Mouse (Mus musculus) kidney, postnatal 25 days (tissue): Measurements from ENCODE around the gene Micu1.
A peak's percentile ranks its signal among the peaks of the same experiment; 100 is the strongest.
"Not testable (repeated sequence)": the region's sequence is repeated elsewhere in the genome, so short reads cannot be mapped to it uniquely, and the experiment has no call there.

Experiments used
- DNase-seq, 2 experiments: peaks; one replicate each; pipeline ENCODE4 v3.0.0; 2021; ENCODE audit warnings: mixed read lengths in 2 of 2

The Micu1 gene

GRCm38 (mm10) chr10:59860684-59861083 is 158.4 kb downstream of the Micu1 start:
- DNase-seq = no peak

DNA sequence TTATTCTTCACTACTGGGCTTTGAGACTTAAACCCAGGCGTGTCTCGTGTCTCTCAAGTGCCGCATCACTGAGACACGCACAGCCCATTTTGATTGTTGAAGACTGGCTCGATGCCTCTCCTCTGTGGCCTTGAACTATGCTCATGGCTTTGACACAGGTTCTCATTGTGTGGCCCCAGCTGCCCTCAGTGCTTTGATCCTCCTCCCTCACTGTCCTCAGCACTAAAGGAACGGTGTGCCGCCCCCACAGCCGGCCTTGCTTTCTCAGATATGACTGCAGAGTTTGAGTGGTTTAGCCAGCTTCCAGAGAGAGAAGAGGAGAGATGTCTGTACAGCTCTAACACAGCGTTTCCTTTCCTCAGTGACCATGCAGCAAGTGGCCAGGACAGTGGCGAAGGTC is 158.9 kb downstream of the Micu1 start:
- no peak for DNase-seq

- DNase-seq = no peak
Measured at GRCm38 (mm10) chr10:59862816-59863440, 160.7 kb downstream of the Micu1 start.

GRCm38 (mm10) chr10:59863620-59864019 is 161.3 kb downstream of the Micu1 start:
- DNase-seq = no peak

- DNase-seq = peak in 1 of 2 experiments; percentile 21
Measured at GRCm38 (mm10) chr10:59864232-59864875, 162.1 kb downstream of the Micu1 start.

DNA sequence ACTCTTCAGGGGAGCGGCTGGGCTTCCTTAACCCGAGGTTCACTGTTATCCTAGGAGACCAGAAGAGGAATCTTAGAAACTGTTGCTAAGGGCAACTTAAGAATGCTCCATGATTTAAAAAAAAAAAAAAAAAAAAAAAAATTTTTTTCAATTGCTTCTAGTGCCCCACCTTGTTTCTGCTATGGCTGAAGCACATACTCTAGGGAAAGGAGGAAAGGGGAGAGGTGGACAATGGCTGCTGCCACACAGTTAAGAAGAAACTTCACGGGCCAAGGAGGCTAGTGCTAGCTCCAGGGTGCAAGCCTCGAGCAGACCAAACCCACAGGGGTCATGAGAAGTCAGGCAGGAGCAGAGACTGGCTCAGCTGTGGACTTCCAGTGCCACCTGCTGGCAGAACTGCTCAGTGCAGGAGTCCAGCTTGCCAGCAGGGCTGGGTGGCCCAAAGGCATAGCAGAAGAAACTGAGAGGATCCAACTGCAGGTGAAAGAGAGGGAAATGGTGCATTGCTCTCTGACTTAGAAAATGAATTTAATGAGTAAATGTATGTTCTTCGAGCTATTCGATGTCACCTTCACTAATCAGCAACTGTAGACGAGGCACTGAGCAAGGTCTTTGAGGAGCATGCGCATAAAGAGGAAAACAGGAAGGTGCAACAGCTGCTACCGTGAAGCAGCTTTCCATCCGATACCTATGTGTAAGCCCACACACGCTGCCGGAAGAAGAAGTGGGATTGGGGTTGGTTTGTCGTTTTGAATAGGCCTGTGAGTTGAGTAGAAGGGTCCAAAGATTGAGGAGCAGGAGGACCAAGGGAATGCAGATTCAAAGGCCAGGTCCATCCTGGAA is 162.8 kb downstream of the Micu1 start:
- DNase-seq = peak; percentile 83 to 90

GRCm38 (mm10) chr10:59868266-59868665 is 166.0 kb downstream of the Micu1 start:
- DNase-seq = no peak

DNA sequence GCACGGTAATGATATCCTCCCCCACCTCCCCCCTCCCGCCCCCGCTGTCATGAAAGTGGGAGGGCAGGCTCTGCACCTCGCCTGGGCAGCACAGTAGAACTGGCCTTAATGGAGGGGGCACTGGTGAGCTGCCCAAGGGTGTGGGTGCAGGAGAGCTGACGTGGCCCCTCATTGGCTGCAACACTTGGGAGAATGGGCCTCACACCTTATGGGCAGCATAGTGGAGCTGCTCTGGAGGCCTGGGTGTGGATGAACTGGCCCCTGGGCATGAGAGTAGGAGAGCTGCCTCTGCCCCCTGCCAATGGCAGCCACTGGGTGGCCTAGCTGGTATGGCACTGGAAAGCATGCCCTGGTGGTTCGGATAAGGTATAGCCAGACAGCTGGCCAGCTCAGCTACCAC is 167.8 kb downstream of the Micu1 start:
- no peak for DNase-seq

- not testable (repeated sequence) for DNase-seq
Measured at GRCm38 (mm10) chr10:59872651-59873050, 170.4 kb downstream of the Micu1 start.

- no peak for DNase-seq
Measured at GRCm38 (mm10) chr10:59873206-59873605, 170.9 kb downstream of the Micu1 start.

- DNase-seq = no peak
Measured at GRCm38 (mm10) chr10:59873613-59874012, 171.3 kb downstream of the Micu1 start.

DNA sequence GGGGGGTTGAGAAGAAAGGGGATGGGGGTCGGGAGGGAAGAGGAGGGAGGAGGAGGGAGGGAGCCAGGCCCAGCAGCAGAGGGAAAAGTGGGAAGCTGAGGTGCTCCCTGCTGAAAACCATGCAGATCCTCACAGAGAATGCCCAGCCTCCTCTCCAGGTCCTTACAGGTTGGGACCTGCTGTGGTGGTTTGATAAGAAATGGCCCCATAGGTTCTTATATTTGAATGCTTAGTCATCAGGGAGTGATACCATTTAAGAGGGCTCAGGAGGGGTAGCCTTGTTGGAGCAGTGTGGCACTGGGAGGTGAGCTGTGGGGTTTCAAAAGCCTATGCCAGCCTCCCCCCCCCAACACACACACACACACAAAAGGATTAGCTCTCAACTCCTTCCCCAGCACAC is 173.1 kb downstream of the Micu1 start:
- no peak for DNase-seq

DNA sequence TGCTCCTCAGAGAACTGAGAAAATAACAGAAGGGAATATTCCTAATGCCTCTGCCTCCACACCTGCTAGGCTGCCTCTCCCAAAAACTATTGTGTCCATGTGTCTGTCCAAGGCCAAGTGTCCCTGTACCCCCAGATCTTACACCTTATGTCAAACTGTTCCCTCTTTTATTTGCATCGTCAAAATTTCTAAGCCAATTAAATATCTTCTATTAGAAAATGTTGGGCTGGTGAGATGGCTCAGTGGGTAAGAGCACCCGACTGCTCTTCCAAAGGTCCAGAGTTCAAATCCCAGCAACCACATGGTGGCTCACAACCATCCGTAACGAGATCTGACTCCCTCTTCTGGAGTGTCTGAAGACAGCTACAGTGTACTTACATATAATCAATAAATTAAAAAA is 174.4 kb downstream of the Micu1 start:
- not testable (repeated sequence) for DNase-seq

DNA sequence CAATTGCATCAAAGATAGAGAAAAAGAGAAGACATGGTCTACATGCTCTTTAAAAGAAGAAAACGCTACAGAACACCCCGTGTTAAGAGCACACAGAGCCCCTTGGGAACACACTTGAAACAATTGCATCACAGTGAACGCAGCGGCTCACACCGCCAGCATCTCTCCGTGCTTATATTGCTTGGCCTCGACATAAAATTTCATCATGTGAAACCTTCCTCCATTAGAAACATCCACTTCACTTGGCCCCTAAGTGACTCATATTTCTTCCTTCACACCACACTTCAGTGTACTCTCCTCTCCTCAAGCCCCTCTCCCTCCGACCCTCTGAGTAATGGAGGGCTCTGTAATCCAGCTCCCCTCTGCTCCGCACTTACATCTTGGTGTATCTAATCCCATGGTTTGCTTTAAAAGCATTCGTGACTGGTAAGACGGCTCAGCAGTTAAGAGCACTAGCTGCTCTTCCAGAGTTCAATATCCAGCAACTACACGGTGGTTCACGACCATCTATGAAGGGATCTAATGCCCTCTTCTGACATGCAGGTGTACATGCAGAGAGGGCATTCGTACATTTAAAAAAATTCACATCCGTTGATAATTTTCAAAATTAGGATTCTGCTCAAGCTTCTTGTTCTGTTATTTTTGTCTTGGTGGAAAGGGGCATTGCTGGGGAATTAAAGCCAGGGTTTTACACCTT is 175.3 kb downstream of the Micu1 start:
- DNase-seq = no peak

DNA sequence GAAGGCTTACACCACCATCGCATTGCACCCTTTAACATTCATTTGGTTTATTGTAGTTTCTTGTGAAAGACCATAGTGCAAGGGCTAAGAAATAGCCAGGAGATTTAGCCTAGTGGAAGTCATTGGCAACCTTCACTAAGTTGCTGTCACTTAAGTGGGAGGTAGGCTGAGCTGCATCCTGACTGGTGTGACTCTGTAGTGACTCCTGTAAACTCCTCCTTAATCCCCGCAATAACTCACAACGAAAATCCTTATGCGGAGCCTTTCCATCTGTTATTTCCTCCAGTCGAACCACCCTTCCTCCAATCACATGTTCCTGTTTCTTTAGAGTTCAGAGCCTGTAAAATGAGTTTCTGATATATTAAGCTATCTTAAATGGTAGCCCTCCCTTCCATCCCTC is 176.5 kb downstream of the Micu1 start:
- no peak for DNase-seq

DNA sequence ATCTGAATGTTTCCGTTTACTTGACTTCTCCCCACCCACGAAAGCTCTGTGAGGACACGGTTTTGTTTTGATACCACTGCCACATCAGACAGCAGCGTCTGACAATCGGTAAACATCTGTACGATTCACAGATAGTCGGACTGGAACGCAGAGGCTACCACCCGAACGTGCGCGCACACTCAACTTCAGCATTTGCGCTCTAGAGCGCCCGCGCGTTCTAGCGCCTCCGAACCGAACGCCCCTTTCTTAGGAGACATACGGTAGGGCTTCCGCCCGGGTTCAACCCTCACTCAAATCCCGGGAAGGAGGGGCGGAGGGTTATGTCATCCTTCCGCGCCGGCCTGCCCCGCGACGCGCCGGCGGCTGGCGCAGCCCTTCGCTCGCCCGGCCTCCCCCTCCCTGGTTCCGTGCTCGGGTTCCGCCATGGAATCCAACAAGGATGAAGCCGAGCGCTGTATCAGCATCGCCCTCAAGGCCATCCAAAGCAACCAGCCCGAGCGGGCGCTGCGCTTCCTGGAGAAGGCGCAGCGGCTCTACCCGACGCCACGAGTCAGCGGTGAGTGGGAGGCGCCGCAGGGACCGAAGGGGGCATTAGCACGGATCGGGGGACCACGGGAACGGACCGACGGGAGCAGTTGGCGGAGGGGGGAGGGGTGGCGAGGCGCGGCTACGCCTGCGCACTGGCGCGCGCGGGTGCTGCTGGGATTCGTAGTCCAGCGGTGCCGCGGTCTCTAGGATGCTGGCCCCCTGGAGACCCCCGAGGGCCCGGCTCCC is 177.2 kb downstream of the Micu1 start, which contains the start of gene Dnajb12:
Gene Dnajb12 (plus strand): TSS at position 302 of the 774 bp plus-strand sequence.
- DNase-seq = peak; percentile 93 to 97

DNA sequence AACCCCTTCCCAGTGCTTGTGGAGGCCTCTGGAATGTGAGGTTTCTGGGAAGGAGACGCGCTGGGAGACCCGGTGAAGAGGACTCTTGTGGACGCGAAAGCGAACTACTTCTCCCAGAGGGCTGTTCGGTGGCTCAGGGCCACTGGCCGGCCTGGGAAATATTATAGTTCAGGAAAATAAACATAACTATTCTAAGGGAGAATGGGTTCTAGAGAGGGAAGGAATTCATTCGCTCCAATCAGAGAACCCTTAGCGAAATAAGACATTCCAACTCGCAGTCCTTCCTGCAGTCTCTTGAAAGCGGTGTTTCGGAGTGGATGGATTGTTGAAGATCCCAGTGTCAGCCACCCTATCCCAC is 177.7 kb downstream of the Micu1 start:
- DNase-seq = no peak

DNA sequence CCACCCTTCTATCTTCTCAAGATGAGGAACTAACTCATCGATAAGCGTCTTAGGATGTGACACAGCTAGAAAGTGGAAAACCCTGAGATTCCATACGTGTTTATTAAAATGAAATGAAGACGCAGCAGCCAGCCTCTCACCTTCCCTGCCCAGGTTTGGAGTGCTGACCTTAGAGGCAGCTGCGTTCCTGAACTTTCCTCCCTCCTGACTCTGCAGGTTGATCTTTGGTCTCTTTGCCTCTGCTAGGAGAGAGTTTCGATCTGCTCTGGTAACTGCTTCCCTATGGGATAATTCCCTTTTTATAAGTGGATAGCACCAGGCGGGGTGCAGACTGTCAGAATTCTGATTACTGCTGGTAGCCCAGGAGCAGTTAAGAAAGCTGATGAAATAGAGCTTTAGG is 178.6 kb downstream of the Micu1 start:
- peak; percentile 57 to 68 for DNase-seq

GRCm38 (mm10) chr10:59884327-59885173 is 182.3 kb downstream of the Micu1 start:
- peak; percentile 62 to 85 for DNase-seq

- DNase-seq = no peak
Measured at GRCm38 (mm10) chr10:59885174-59886080, 183.2 kb downstream of the Micu1 start.
